Mouse (Mus musculus): ENCODE measurements at regions not wholly inside any gene's neighbourhood (a gene's known extent, or its start where the extent isn't known, plus 50 kb on each side); places are given as distances from the start of the nearest gene placed in this dataset.

GRCm38 (mm10) chr11:7427771-7428170 lies 214.0 kb upstream of the Igfbp3 start:
- TF ChIP-seq CTCF (IDR thresholded peaks at IDR 0.05; ENCODE audit: control insufficient read depth, insufficient read depth, insufficient read length) (no peak), MYOG (IDR thresholded peaks at IDR 0.05; ENCODE audit: control insufficient read depth, extremely low read depth, insufficient read length) (no peak), USF1 (IDR thresholded peaks at IDR 0.05; ENCODE audit: low read depth) (no peak), MAX (IDR thresholded peaks at IDR 0.05) (no peak)
